Mouse (Mus musculus): ENCODE measurements around the gene Nr2e1. TPM values are rescaled to one million over a fixed set of nuclear protein-coding genes. Genes with fewer than 3 reads are reported as not detected.

The Nr2e1 gene
- total RNA-seq (2022), result not detected

GRCm38 (mm10) chr10:42583157-42583872 is at the start of gene Nr2e1, which contains the start of gene Ostm1:
TSS of gene Nr2e1 (minus strand) at chr10:42583632.
TSS of gene Ostm1 (plus strand) at chr10:42583822.
- no peak for DNase-seq

- no peak for DNase-seq
These were observed 49.3 kb upstream of the Nr2e1 start for GRCm38 (mm10) chr10:42632453-42633360.

- DNase-seq, result no peak
These were observed 48.5 kb upstream of the Nr2e1 start for GRCm38 (mm10) chr10:42631754-42632452.

GRCm38 (mm10) chr10:42630596-42631355 is 47.3 kb upstream of the Nr2e1 start:
- no peak for DNase-seq

GRCm38 (mm10) chr10:42625907-42626306 is 42.5 kb upstream of the Nr2e1 start:
- DNase-seq, result no peak

GRCm38 (mm10) chr10:42618291-42618690 is 34.9 kb upstream of the Nr2e1 start:
- no peak for DNase-seq

- no peak for DNase-seq
These were observed 31.3 kb upstream of the Nr2e1 start for GRCm38 (mm10) chr10:42614766-42615165.

- no peak for DNase-seq
These were observed 30.4 kb upstream of the Nr2e1 start for GRCm38 (mm10) chr10:42613639-42614381.

GRCm38 (mm10) chr10:42613075-42613474 is 29.6 kb upstream of the Nr2e1 start:
- DNase-seq, result no peak

GRCm38 (mm10) chr10:42606757-42607156 is 23.3 kb upstream of the Nr2e1 start:
- DNase-seq, result no peak

GRCm38 (mm10) chr10:42604874-42605273 is 21.4 kb upstream of the Nr2e1 start:
- no peak for DNase-seq

- no peak for DNase-seq
These were observed 18.1 kb upstream of the Nr2e1 start for GRCm38 (mm10) chr10:42601556-42601955.

GRCm38 (mm10) chr10:42598615-42599014 is 15.2 kb upstream of the Nr2e1 start:
- no peak for DNase-seq

- DNase-seq, result no peak
These were observed 9.8 kb upstream of the Nr2e1 start for GRCm38 (mm10) chr10:42593201-42593600.

- DNase-seq, result no peak
These were observed 8.7 kb upstream of the Nr2e1 start for GRCm38 (mm10) chr10:42591993-42592686.

GRCm38 (mm10) chr10:42591185-42591992 is 8.0 kb upstream of the Nr2e1 start:
- DNase-seq, result no peak

- DNase-seq, result no peak
These were observed 7.1 kb upstream of the Nr2e1 start for GRCm38 (mm10) chr10:42590261-42591184.

GRCm38 (mm10) chr10:42589505-42589904 is 6.1 kb upstream of the Nr2e1 start:
- DNase-seq, result no peak
